Mouse (Mus musculus): Measurements from ENCODE around the gene Hhatl. TPM values are rescaled to one million over a fixed set of nuclear protein-coding genes. Genes with fewer than 3 reads are reported as not detected.

Gene Hhatl
- polyA plus RNA-seq, 2 experiments = 1.7 to 1.9 TPM

GRCm38 (mm10) chr9:121819073-121819770, 26.9 kb upstream of the Hhatl start:
- Histone ChIP-seq H3K27ac (replicated peaks; ENCODE audit: low read depth, low read length) (peak overlapping the region; percentile 88), H3K4me2 (replicated peaks; ENCODE audit: low read depth, low read length, severe bottlenecking) (peak overlapping the region; percentile 25), H3K36me3 (ENCODE audit: control insufficient read depth, insufficient read depth, low read length) (no peaks in the 10 kb centered on the region), H3K4me3 (replicated peaks; ENCODE audit: low read length) (no peak overlapping the region), H3K9me3 (ENCODE audit: control insufficient read depth, low read length) (no peaks in the 10 kb centered on the region), H3K4me1 (ENCODE audit: control insufficient read depth, insufficient read depth, low read length) (peaks cover 11% of the 10 kb centered on the region), H3K27me3 (ENCODE audit: control insufficient read depth, insufficient read depth, low read length) (no peaks in the 10 kb centered on the region), H3K9ac (ENCODE audit: low read depth, low read length, severe bottlenecking) (peak overlapping the region; percentile 32)
- DNase-seq (ENCODE audit: low spot score) = peak; percentile 82
- peak; percentile 81 for ATAC-seq (ENCODE audit: low FRiP score, low read depth)
- 21% methylated on average over 9 of the region's 9 CpGs for WGBS
- no peak for TF ChIP-seq POLR2A (IDR thresholded peaks at IDR 0.05; ENCODE audit: borderline replicate concordance, extremely low read depth, insufficient read depth, insufficient read length)

DNA sequence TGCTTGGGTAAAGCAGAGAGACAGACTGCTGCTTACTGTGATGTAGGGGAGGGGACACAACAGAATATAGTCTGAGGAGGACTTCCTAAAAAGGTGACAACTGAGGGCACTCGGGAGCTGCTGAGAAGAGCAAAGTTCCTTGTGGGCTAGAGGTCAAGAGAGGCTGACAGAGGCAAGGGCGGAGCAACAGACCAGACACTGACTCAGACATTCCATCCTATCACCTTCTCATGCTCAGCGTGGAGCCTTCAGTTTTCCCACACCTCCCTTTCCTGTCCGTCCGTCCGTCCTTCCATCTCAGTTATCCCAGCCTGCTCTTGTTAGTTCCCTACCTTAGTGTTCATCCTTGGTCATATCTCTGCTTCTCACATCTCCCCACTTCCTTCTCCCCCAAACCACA, 22.9 kb upstream of the Hhatl start:
- Histone ChIP-seq H3K27ac (replicated peaks; ENCODE audit: low read depth, low read length) (no peak overlapping the region), H3K4me1 (ENCODE audit: control insufficient read depth, insufficient read depth, low read length) (peaks cover 8% of the 10 kb centered on the region), H3K9me3 (ENCODE audit: control insufficient read depth, low read length) (no peaks in the 10 kb centered on the region), H3K27me3 (ENCODE audit: control insufficient read depth, insufficient read depth, low read length) (no peaks in the 10 kb centered on the region), H3K4me2 (replicated peaks; ENCODE audit: low read depth, low read length, severe bottlenecking) (no peak overlapping the region), H3K36me3 (ENCODE audit: control insufficient read depth, insufficient read depth, low read length) (no peaks in the 10 kb centered on the region), H3K4me3 (replicated peaks; ENCODE audit: low read length) (no peak overlapping the region), H3K9ac (ENCODE audit: low read depth, low read length, severe bottlenecking) (no peak overlapping the region)
- no peak for TF ChIP-seq POLR2A (IDR thresholded peaks at IDR 0.05; ENCODE audit: borderline replicate concordance, extremely low read depth, insufficient read depth, insufficient read length)
- ATAC-seq (ENCODE audit: low FRiP score, low read depth) (no peak), DNase-seq (ENCODE audit: low spot score) (no peak)
- 67% methylated on average over 6 of the region's 6 CpGs for WGBS

DNA sequence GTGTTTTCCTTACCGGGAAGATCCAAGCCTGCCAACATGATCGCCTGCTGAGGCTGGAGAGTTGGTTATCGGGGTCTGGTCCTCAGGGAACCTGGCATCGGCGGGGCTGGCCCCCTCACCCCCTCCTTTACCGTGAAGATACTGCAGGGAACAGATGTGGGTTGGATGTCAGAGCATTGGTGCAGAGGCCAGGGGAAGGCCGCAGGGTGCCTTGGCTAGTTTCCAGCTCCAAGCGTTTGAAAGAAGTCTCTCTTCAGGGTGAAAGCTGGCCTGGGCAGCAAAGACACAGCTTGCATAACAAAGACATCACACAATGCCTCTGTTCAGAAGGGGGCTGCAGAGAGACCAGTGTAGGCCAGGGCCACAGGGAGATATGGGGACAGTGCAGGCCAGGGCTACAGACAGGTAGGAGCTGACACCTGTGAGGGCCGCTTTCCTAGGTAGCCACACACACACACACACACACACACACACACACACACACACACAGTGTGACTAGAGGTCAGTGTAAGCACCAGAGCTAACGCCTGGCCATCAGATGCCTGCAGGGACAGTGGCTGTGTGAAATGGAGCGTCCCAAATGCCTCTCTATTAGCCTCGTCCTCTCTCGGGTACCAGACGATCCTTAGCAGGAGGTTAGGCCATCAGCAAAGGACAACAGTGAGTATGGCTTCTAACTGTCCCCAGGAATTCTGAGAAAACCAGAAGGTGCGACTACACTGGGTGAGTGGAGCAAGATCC, 17.9 kb upstream of the Hhatl start:
- no peak overlapping the region for H3K27ac ChIP-seq (replicated peaks; ENCODE audit: low read depth, low read length)
- no peak for TF ChIP-seq POLR2A (IDR thresholded peaks at IDR 0.05; ENCODE audit: borderline replicate concordance, extremely low read depth, insufficient read depth, insufficient read length)
- H3K4me2 ChIP-seq (replicated peaks; ENCODE audit: low read depth, low read length, severe bottlenecking) = no peak overlapping the region
- no peaks in the 10 kb centered on the region for H3K36me3 ChIP-seq (ENCODE audit: control insufficient read depth, insufficient read depth, low read length)
- DNase-seq (ENCODE audit: low spot score) = no peak
- H3K9me3 ChIP-seq (ENCODE audit: control insufficient read depth, low read length) = no peaks in the 10 kb centered on the region
- 41% methylated on average over 15 of the region's 15 CpGs for WGBS
- 0 out of 2 replicates have a peak, but pooled peaks cover 2% of the 10 kb centered on the region for H3K4me1 ChIP-seq (ENCODE audit: control insufficient read depth, insufficient read depth, low read length)
- no peak for ATAC-seq (ENCODE audit: low FRiP score, low read depth)
- no peak overlapping the region for H3K4me3 ChIP-seq (replicated peaks; ENCODE audit: low read length)
- no peaks in the 10 kb centered on the region for H3K27me3 ChIP-seq (ENCODE audit: control insufficient read depth, insufficient read depth, low read length)
- H3K9ac ChIP-seq (ENCODE audit: low read depth, low read length, severe bottlenecking) = no peak overlapping the region

DNA sequence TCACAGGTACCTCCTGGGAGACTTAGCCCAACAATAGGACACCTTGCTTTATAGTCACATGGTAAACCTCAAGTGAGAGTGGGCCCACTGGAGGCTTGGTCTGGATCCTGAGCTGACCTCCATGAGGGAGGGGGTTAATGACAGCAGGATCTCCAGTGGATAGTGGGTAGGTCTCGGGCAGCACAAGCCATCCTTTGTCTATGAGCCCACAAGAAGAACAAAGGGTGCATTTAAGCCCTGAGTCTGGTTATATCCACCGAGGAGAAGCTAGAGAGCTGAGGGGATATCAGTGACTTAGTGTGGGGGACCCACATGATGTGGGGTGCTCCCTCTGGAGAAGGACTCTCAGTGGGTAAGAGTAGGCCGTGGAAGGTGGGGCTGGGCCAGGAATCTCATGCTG, 16.2 kb upstream of the Hhatl start:
- no peaks in the 10 kb centered on the region for H3K36me3 ChIP-seq (ENCODE audit: control insufficient read depth, insufficient read depth, low read length)
- no peak overlapping the region for H3K4me2 ChIP-seq (replicated peaks; ENCODE audit: low read depth, low read length, severe bottlenecking)
- H3K4me3 ChIP-seq (replicated peaks; ENCODE audit: low read length) = no peak overlapping the region
- no peaks in the 10 kb centered on the region for H3K9me3 ChIP-seq (ENCODE audit: control insufficient read depth, low read length)
- WGBS = 73% methylated on average over 3 of the region's 3 CpGs
- no peak for DNase-seq (ENCODE audit: low spot score)
- H3K9ac ChIP-seq (ENCODE audit: low read depth, low read length, severe bottlenecking) = no peak overlapping the region
- H3K4me1 ChIP-seq (ENCODE audit: control insufficient read depth, insufficient read depth, low read length) = 0 out of 2 replicates have a peak, but pooled peaks cover 2% of the 10 kb centered on the region
- ATAC-seq (ENCODE audit: low FRiP score, low read depth) = no peak
- TF ChIP-seq POLR2A (IDR thresholded peaks at IDR 0.05; ENCODE audit: borderline replicate concordance, extremely low read depth, insufficient read depth, insufficient read length) = no peak
- H3K27ac ChIP-seq (replicated peaks; ENCODE audit: low read depth, low read length) = no peak overlapping the region
- no peaks in the 10 kb centered on the region for H3K27me3 ChIP-seq (ENCODE audit: control insufficient read depth, insufficient read depth, low read length)

DNA sequence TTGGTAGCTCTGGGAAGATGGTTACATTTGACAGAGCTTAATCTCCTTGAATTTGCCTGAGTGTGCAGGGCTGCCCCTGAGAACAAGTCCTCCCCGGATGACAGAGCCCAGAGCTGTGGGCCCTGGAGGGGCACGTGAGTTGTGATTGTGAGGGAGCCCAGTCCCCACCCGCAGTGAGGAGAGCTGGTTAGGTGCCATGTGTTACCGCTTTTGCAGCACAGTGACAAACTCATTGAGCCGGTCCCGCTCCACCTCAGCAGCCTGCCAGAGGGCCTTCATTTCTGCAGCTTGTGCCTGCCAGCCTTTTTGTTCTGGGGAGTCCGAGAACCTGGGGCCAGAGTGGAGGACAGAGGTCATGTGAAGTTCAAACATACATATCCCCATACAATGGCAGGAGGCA, 15.6 kb upstream of the Hhatl start:
- H3K27ac ChIP-seq (replicated peaks; ENCODE audit: low read depth, low read length) = no peak overlapping the region
- no peak for ATAC-seq (ENCODE audit: low FRiP score, low read depth)
- H3K4me3 ChIP-seq (replicated peaks; ENCODE audit: low read length) = no peak overlapping the region
- no peak for TF ChIP-seq POLR2A (IDR thresholded peaks at IDR 0.05; ENCODE audit: borderline replicate concordance, extremely low read depth, insufficient read depth, insufficient read length)
- H3K4me1 ChIP-seq (ENCODE audit: control insufficient read depth, insufficient read depth, low read length) = 0 out of 2 replicates have a peak, but pooled peaks cover 2% of the 10 kb centered on the region
- no peak overlapping the region for H3K4me2 ChIP-seq (replicated peaks; ENCODE audit: low read depth, low read length, severe bottlenecking)
- no peaks in the 10 kb centered on the region for H3K9me3 ChIP-seq (ENCODE audit: control insufficient read depth, low read length)
- H3K36me3 ChIP-seq (ENCODE audit: control insufficient read depth, insufficient read depth, low read length) = no peaks in the 10 kb centered on the region
- no peak for DNase-seq (ENCODE audit: low spot score)
- H3K27me3 ChIP-seq (ENCODE audit: control insufficient read depth, insufficient read depth, low read length) = no peaks in the 10 kb centered on the region
- WGBS = 66% methylated on average over 7 of the region's 7 CpGs
- H3K9ac ChIP-seq (ENCODE audit: low read depth, low read length, severe bottlenecking) = no peak overlapping the region
